Mouse (Mus musculus) heart, adult 2 months (tissue): ENCODE measurements around the gene Mpeg1.

ENCODE experiments used
- CTCF ChIP-seq: fragments of 200-600 bp; IDR thresholded peaks from 2 replicates; pipeline ENCODE4 v1.8.1; 2022; ENCODE audit warnings: antibody characterized with exemption, mild to moderate bottlenecking, moderate library complexity
- EP300 ChIP-seq: fragments of 200-500 bp; IDR thresholded peaks from 2 replicates; pipeline ENCODE4 v1.6.1; 2011; ENCODE audit warnings: low read depth, low read length, control low read depth; ENCODE audit not compliant: insufficient read depth
- POLR2A ChIP-seq: fragments of 200-500 bp; IDR thresholded peaks from 2 replicates; pipeline ENCODE4 v1.6.1; 2011; ENCODE audit warnings: mild to moderate bottlenecking, low read depth, low read length, control low read depth; ENCODE audit not compliant: insufficient read depth

GRCm38 (mm10) chr19:12471866-12472265 is 11.3 kb downstream of the Mpeg1 start:
- TF ChIP-seq CTCF (no peak), POLR2A (no peak), EP300 (no peak)
